Mouse (Mus musculus) splenic B cell, adult 2 months (primary cell): Measurements from ENCODE around the gene Arhgap45.
A peak's percentile ranks its signal among the peaks of the same experiment; 100 is the strongest.

ENCODE experiments used
- DNase-seq: peaks from one replicate; pipeline ENCODE4 v3.0.0-alpha.2; 2011; ENCODE audit warnings: low read depth, low spot score
- H3K27me3 ChIP-seq: 2 replicates; pipeline ENCODE4 v1.6.1; 2012; ENCODE audit warnings: mild to moderate bottlenecking, low read length, moderate library complexity, mixed read lengths; ENCODE audit not compliant: control insufficient read depth, poor library complexity, insufficient read depth, severe bottlenecking
- H3K36me3 ChIP-seq: 2 replicates; pipeline ENCODE4 v1.6.1; 2012; ENCODE audit warnings: mild to moderate bottlenecking, low read length, moderate library complexity, mixed read lengths; ENCODE audit not compliant: control insufficient read depth, poor library complexity, insufficient read depth, severe bottlenecking

The Arhgap45 gene

DNA sequence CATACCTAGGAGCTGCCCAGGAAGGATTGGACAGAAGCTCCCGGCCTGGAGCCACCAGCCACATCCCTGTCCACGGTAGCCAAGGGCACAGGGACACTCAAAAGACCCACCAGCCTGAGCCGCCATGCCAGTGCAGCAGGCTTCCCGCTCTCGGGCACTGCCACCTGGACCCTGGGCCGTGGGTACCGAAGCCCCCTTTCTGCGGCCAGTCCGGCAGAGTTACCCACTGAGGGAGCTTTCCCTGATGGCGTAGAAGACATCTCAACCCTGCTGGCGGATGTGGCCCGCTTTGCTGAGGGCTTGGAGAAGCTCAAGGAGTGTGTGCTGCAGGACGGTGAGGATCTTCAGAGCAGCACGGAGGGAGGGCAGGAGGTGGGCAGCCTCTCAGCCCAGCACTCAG is 1.3 kb downstream of the Arhgap45 start:
- Histone ChIP-seq H3K27me3 (no peaks in the 10 kb centered on the region), H3K36me3 (peaks cover 23% of the 10 kb centered on the region)
- no peak for DNase-seq

DNA sequence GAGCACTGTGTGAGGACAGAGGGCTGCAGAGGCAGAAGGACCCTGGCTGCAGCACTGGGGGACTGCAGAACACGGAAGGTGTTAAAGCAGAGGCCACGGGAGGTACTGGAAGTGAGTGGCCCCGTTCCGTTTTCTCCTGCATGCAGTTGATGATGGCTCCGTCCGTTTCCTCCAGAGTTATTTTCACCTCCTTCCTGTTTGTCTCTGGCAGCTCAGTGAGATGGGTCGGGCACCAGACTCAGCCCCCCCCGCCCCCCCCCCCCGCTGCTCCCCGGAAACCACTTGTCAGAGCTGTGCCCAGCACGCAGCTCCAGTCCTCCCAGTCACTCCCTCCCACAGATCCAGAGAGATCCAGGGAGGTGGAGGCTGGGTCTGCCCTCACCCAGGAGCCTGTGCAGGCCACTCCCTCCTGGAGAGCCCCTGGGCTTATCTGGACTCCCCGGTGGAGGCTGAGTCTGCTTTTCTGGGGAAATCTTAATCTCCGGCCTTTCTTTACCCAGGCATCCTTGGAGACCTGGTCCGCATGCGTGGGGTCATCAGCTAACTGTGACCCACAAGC is 2.4 kb downstream of the Arhgap45 start:
- peak; percentile 68 for DNase-seq
- H3K36me3 ChIP-seq: peaks cover 26% of the 10 kb centered on the region
- no peaks in the 10 kb centered on the region for H3K27me3 ChIP-seq

DNA sequence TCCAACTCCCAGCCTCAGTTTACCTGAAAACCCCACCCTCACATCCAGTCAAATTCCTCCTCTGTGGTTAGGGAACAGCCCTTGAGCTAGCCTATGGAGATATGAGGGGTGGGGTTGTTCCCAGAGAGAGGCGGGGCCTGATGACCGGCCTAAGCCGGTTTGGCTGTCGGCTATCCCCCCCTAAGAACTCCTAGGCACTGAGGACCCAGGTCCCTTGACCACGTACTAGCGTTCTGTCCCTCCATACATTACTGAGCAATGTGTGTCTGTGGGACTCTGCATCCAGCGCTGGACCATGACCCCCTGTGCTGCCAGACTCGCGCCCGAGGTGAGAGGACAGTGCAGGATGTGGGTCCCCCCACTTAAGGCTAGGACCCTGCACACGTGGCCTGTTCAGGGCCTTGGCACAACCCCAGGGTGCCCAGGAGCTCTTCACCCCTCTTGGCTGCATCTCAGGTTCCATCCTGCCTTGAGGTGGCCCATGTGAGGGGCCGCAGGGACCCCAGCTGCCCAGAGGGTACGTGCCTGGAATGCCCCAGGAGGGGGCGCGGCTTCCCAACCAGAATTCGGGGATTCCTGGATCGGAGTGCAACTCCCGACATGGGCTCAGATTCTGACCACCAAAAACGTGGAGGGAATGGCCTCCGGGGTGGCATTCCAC is 3.1 kb downstream of the Arhgap45 start:
- DNase-seq: no peak
- H3K36me3 ChIP-seq: peaks cover 26% of the 10 kb centered on the region
- H3K27me3 ChIP-seq: no peaks in the 10 kb centered on the region

DNA sequence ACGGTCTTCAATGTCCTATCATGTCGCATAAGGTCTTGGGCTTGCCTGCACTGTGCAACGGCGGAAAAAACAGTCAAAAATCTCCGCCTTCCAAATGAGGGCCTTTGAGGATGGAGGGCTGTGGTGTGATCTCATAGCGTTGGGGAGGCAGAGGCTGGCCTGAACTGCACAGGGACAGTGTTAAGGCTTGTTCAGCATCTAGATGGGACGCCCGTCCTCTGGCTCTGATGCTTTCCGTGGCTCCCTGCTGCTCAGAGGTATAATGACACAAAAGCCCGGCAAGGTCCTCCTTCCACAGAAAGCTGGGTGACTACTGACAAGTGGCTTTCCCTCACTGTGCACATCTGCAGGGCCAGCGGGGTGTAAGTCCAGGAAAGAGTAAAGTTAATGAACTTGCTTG is 3.7 kb downstream of the Arhgap45 start:
- no peak for DNase-seq
- peaks cover 31% of the 10 kb centered on the region for H3K36me3 ChIP-seq
- H3K27me3 ChIP-seq: no peaks in the 10 kb centered on the region

DNA sequence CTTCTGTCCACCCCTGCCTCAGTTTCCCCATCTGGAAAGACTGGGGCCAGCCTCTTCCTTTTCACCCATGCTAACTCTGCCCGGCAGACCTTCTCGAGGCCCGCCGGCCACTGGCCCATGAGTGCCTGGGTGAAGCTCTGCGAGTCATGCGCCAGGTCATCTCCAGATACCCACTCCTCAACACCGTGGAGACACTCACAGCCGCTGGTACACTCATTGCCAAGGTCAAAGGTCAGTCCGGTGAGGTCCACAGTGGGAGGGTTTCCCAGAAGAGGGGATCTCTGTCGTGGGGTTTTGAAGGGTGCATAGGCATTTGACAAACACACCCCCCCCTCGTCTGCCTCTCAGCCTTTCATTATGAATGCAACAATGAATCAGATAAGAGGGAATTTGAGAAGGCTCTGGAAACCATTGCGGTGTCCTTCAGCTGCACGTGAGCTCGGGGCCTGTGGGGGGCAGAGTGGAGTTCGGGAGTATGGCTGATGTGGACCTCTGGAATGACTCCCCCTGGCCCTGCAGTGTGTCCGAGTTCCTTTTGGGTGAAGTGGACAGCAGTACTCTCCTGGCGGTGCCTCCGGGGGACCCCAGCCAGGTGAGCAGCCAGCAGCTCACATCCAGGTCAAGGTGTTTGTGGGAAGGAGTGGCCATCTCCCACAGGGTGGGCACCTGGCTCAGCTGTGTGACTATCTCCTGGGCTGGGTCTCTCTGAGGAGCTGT is 4.3 kb downstream of the Arhgap45 start:
- Histone ChIP-seq H3K36me3 (peaks cover 35% of the 10 kb centered on the region), H3K27me3 (no peaks in the 10 kb centered on the region)
- no peak for DNase-seq

DNA sequence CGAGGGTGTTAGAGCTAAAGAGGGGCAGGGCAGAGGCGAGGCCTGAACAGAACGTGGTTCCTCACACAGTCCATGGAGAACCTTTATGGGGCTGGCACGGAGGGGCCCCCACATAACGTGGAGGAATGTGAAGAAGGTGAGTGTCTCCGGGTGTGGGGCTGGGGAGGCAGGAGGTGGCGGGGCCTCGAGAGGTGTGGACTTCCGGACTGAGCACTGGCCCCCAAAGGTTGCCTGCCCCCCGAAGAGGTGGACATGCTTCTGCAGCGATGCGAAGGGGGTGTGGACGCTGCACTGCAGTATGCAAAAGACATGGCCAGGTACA is 4.8 kb downstream of the Arhgap45 start:
- Histone ChIP-seq H3K36me3 (peaks cover 37% of the 10 kb centered on the region), H3K27me3 (no peaks in the 10 kb centered on the region)
- DNase-seq: no peak

DNA sequence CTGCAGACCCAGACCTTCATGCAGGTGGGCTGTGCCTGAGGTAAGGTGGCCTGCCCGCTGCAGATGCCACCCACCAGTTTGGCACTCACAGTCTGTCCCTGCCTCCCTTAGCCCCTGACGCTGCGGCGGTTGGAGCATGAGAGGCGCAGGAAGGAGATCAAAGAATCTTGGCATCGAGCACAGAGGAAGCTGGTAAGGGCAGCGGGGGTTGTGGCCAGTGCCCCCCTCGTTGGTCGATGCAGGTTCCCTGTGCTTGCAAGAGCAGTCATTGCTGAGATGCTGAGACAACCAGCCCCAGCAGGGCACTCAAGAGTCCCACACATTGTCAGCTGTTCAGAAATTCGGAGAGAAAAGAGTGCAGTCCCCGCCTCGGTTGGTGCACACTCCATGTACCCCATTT is 5.7 kb downstream of the Arhgap45 start:
- no peak for DNase-seq
- H3K27me3 ChIP-seq: no peaks in the 10 kb centered on the region
- peaks cover 45% of the 10 kb centered on the region for H3K36me3 ChIP-seq

DNA sequence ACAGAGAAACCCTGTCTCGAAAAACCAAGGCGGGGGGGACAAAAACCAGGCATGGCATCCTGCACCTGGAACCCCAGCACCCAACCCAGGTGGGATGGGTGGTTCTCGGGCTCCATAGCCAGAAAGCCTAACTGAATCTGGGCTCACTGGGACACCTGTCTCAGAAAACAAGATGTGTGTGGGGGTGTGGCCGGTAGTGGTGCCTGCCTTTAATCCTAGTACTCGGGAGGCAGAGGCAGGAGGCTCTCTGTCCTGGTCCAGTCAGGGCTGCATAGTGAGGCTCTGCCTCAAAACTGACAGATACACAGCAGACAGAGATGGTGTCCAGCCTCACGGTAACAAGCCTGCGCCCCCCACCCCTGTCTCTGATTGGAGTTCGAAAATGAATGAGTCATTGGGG is 6.4 kb downstream of the Arhgap45 start:
- Histone ChIP-seq H3K36me3 (peaks cover 51% of the 10 kb centered on the region), H3K27me3 (no peaks in the 10 kb centered on the region)
- no peak for DNase-seq

DNA sequence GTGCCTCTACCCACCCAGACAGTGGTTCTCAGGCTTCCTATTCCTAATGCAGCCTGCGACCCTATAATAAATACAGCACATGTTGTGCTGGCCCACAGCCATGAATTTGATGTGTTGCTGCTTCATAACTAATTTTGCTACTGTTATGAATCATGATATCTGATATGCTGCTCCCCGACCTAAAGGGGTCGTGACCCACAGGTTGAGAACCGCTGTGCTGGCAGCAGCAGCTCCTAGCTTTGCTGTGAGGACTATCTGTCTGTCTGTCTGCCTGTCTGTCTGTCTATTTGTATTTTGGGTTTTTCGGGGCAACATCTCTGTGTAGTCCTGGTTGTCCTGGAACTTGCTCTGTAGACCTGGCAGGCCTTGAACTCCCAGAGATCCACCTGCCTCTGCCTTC is 7.3 kb downstream of the Arhgap45 start:
- H3K36me3 ChIP-seq: peaks cover 59% of the 10 kb centered on the region
- H3K27me3 ChIP-seq: no peaks in the 10 kb centered on the region
- DNase-seq: no peak

DNA sequence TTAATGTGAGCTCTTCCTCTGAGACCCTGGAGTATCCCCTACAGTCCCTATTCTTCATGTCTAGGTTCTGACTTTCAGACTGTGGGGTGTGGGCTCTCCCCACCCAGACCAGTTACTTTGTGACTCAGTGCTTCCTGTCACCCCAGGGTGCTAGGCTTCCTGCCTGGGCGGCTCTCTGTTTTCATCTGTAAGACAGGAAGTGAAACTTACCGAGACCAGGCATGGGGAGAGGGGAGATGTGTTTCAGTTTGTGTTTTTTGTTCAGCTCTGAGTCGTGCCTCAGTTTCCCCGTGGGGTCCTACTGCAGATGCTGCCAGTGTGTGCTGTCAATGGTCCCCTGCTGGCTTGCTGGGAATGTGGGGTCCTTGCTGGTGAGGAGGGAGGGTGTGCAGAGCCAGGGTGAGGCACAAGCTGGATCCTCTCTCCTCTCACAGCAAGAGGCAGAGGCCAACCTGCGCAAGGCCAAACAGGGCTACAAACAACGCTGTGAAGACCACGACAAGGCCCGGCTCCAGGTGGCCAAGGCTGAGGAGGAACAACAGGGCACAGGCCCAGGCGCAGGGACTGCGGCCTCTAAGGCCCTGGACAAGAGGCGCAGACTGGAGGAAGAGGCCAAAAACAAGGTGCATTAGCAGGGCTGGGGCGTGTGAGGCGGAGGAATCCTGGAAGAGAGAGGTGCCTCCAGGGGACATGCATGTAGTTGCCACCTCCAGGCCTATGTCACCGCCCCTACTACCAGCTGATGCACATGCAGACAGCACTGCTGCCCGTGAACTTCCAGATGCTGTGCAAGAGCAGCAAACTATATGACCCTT is 8.0 kb downstream of the Arhgap45 start:
- H3K27me3 ChIP-seq: no peaks in the 10 kb centered on the region
- DNase-seq: peak; percentile 83
- peaks cover 63% of the 10 kb centered on the region for H3K36me3 ChIP-seq

DNA sequence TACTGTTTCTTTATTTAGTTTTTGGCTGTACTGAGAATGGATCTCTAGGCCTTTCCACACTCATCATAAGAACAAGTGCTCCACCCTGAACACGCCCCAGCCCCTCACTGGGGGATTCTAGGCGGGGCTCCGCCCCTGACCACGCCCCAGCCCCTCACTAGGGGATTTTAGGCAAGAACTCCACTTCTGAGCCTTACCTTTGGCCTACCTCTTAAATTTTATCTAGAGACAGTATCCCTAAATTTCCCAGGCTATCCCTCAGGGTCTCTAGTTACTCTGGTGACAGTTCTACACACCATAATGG is 8.5 kb downstream of the Arhgap45 start:
- Histone ChIP-seq H3K27me3 (no peaks in the 10 kb centered on the region), H3K36me3 (peaks cover 64% of the 10 kb centered on the region)
- DNase-seq: no peak

DNA sequence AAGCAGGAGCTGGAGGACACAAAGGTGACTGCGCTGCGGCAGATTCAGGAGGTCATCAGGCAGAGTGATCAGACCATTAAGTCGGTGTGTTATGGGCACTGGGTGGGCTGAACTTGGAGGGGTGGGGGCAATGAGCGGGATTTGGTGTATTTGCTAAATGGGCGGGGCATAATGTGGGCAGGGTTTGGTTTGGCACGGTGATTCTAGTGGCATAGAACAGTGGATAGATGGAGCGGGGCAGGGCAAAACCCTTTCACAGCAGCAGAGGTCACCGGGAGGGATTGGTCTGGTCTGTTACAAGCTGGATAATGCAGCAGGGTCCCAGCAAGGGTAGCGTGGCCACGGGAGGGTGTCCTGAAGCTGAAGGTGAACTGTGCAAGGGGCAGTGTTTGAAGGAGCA is 9.0 kb downstream of the Arhgap45 start:
- Histone ChIP-seq H3K27me3 (no peaks in the 10 kb centered on the region), H3K36me3 (peaks cover 66% of the 10 kb centered on the region)
- no peak for DNase-seq

DNA sequence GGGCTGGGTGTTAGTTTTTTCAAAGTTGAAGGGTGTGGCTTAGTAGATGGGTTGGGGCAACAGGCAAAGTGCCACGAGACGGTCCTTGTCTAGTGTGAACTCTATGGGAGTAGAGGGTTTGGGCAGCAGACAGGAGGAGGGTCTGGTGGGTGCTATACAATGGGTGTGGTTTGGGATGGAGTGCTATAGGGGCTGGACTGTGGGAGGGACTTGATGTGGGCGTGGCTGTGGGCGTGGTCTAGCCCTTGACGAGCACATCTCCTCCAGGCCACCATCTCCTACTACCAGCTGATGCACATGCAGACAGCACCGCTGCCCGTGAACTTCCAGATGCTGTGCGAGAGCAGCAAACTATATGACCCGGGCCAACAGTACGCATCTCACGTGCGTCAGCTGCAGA is 9.4 kb downstream of the Arhgap45 start:
- peak; percentile 47 for DNase-seq
- peaks cover 64% of the 10 kb centered on the region for H3K36me3 ChIP-seq
- no peaks in the 10 kb centered on the region for H3K27me3 ChIP-seq

DNA sequence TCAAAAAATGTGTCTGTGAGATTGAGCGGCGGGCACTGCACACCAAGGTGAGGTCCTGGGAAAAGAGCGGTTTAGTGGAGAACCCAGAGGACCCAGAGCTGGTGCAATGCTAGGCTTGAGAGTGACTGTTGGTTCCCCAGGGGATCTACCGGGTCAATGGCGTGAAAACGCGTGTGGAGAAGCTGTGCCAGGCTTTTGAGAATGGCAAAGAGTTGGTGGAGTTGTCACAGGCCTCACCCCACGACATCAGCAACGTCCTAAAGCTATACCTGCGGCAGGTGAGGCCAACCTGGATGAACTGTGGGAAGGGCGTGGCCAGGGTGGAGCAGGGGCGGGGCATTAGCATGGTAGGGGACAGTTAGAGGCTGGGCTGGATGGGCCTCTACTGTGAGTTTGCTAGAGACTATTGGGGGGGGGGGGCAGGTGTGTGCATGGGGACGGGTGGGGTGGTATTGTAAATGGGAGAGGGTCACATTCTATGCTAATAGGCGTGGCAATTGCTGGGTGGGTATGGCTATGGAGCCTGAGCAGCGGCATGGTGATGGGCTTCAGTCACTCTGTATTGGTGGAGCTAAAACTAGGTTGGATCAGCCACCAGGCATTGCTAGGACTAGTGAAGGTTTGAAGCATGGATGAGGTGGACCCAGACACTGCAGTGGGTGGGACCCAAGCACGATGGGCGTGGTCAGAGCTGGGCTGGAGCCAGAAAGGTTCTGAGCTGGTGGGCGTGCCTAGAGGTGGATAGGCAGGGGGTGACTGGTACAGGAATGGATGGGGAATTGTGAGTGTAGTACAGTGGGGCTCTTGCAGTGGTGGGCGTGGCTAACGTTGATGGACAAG is 11.4 kb downstream of the Arhgap45 start:
- Histone ChIP-seq H3K27me3 (no peaks in the 10 kb centered on the region), H3K36me3 (peaks cover 57% of the 10 kb centered on the region)
- DNase-seq: no peak
